Mouse (Mus musculus) common myeloid progenitor, adult 5-6 weeks (primary cell): ENCODE data around the gene Cpb1. TPM values are rescaled to one million over a fixed set of nuclear protein-coding genes. Genes with fewer than 3 reads are reported as not detected.

Experiments
- total RNA-seq: library from RNA; stranded (forward); fragments of 200-1000, 187-1606 nt; gene quantifications from 2 replicates; pipeline ENCODE4 v1.2.3, GENCODE M21; 2017

The Cpb1 gene
- total RNA-seq, 1 experiment from 2014 or later = not detected

Other genes with a start within 250 kb of the Cpb1 start
- 23.5 and 29.4 TPM in 2 replicates for gene Hps3, start 240.4 kb downstream of the Cpb1 start, total RNA-seq
- gene Hltf, start 217.9 kb downstream of the Cpb1 start, total RNA-seq = 39.1 and 44.2 TPM in 2 replicates
- 23.8 and 34.1 TPM in 2 replicates for gene Gyg, start 120.4 kb downstream of the Cpb1 start, total RNA-seq
- 144 and 147 TPM in 2 replicates for gene Cpa3, start 33.6 kb downstream of the Cpb1 start, total RNA-seq
- not detected in 2 replicates for gene Agtr1b, start 91.4 kb upstream of the Cpb1 start, total RNA-seq